Mouse (Mus musculus): ENCODE data around the gene Dcaf10. TPM values are rescaled to one million over a fixed set of nuclear protein-coding genes. Genes with fewer than 3 reads are reported as not detected.
"Not testable (repeated sequence)": the region's sequence is repeated elsewhere in the genome, so short reads cannot be mapped to it uniquely, and the experiment has no call there.

Dcaf10 gene
- polyA plus RNA-seq, 1 experiment from 2014 or later, result 5.0 TPM

- no peak overlapping the region for H3K4me3 ChIP-seq (ENCODE audit: inconsistent target)
- peaks cover 59% of the 10 kb centered on the region for H3K36me3 ChIP-seq (ENCODE audit: inconsistent target)
- H3K27ac ChIP-seq, result no peak overlapping the region
- no peaks in the 10 kb centered on the region for H3K79me2 ChIP-seq (ENCODE audit: inconsistent target)
- WGBS (ENCODE audit: missing documents), result 100% methylated on average over 5 of the region's 5 CpGs
These were observed 33.0 kb downstream of the Dcaf10 start for GRCm38 (mm10) chr4:45374879-45375278.

- Histone ChIP-seq H3K36me3 (ENCODE audit: inconsistent target) (peaks cover 44% of the 10 kb centered on the region), H3K79me2 (ENCODE audit: inconsistent target) (no peaks in the 10 kb centered on the region)
These were observed 34.7 kb downstream of the Dcaf10 start for GRCm38 (mm10) chr4:45376573-45376972.

GRCm38 (mm10) chr4:45380903-45381580, 39.1 kb downstream of the Dcaf10 start:
- H3K27ac ChIP-seq; H3K79me2 ChIP-seq (ENCODE audit: inconsistent target); H3K4me3 ChIP-seq (ENCODE audit: inconsistent target); H3K36me3 ChIP-seq (ENCODE audit: inconsistent target): not testable (repeated sequence)
- WGBS (ENCODE audit: missing documents), result 92% methylated on average over 9 of the region's 10 CpGs

More at GRCm38 (mm10) chr4:45376573-45376972, 34.7 kb downstream of the Dcaf10 start:
- WGBS (ENCODE audit: missing documents), result 94% methylated on average over 4 of the region's 4 CpGs
- no peak overlapping the region for H3K4me3 ChIP-seq (ENCODE audit: inconsistent target)
- no peak overlapping the region for H3K27ac ChIP-seq

GRCm38 (mm10) chr4:45382133-45382532, 40.2 kb downstream of the Dcaf10 start:
- 87% methylated on average over 2 of the region's 2 CpGs for WGBS (ENCODE audit: missing documents)
- H3K79me2 ChIP-seq (ENCODE audit: inconsistent target); H3K36me3 ChIP-seq (ENCODE audit: inconsistent target); H3K4me3 ChIP-seq (ENCODE audit: inconsistent target); H3K27ac ChIP-seq: not testable (repeated sequence)

- H3K4me3 ChIP-seq (ENCODE audit: inconsistent target); H3K27ac ChIP-seq; H3K36me3 ChIP-seq (ENCODE audit: inconsistent target); H3K79me2 ChIP-seq (ENCODE audit: inconsistent target): not testable (repeated sequence)
- 95% methylated on average over 5 of the region's 5 CpGs for WGBS (ENCODE audit: missing documents)
These were observed 45.4 kb downstream of the Dcaf10 start for GRCm38 (mm10) chr4:45387296-45387695.

GRCm38 (mm10) chr4:45392099-45392498, 50.2 kb downstream of the Dcaf10 start:
- H3K4me3 ChIP-seq (ENCODE audit: inconsistent target), result no peak overlapping the region
- 66% methylated on average over 4 of the region's 4 CpGs for WGBS (ENCODE audit: missing documents)
- peaks cover 3% of the 10 kb centered on the region; the same call in 1 of the 2 replicates for H3K79me2 ChIP-seq (ENCODE audit: inconsistent target)
- H3K36me3 ChIP-seq (ENCODE audit: inconsistent target), result no peaks in the 10 kb centered on the region
- no peak overlapping the region for H3K27ac ChIP-seq

- Histone ChIP-seq H3K27ac (no peak overlapping the region), H3K36me3 (ENCODE audit: inconsistent target) (no peaks in the 10 kb centered on the region), H3K79me2 (ENCODE audit: inconsistent target) (peaks cover 7% of the 10 kb centered on the region; the same call in 1 of the 2 replicates), H3K4me3 (ENCODE audit: inconsistent target) (no peak overlapping the region)
- 56% methylated on average over 11 of the region's 11 CpGs for WGBS (ENCODE audit: missing documents)
These were observed 50.7 kb downstream of the Dcaf10 start for GRCm38 (mm10) chr4:45392572-45392971.

- Histone ChIP-seq H3K27ac (no peak overlapping the region), H3K4me3 (ENCODE audit: inconsistent target) (no peak overlapping the region), H3K36me3 (ENCODE audit: inconsistent target) (no peaks in the 10 kb centered on the region), H3K79me2 (ENCODE audit: inconsistent target) (peaks cover 11% of the 10 kb centered on the region; the same call in 1 of the 2 replicates)
- WGBS (ENCODE audit: missing documents), result 17% methylated on average over 8 of the region's 8 CpGs
These were observed 51.1 kb downstream of the Dcaf10 start for GRCm38 (mm10) chr4:45392994-45393393.

GRCm38 (mm10) chr4:45393658-45394057, 51.8 kb downstream of the Dcaf10 start:
- peaks cover 18% of the 10 kb centered on the region; the same call in 1 of the 2 replicates for H3K79me2 ChIP-seq (ENCODE audit: inconsistent target)
- no peak overlapping the region for H3K4me3 ChIP-seq (ENCODE audit: inconsistent target)
- no peaks in the 10 kb centered on the region for H3K36me3 ChIP-seq (ENCODE audit: inconsistent target)
- WGBS (ENCODE audit: missing documents), result 34% methylated on average over 5 of the region's 5 CpGs
- H3K27ac ChIP-seq, result no peak overlapping the region

GRCm38 (mm10) chr4:45396211-45396610, 54.3 kb downstream of the Dcaf10 start:
- H3K79me2 ChIP-seq (ENCODE audit: inconsistent target), result peaks cover 44% of the 10 kb centered on the region
- H3K36me3 ChIP-seq (ENCODE audit: inconsistent target), result peaks cover 11% of the 10 kb centered on the region; the same call in 1 of the 2 replicates
- not testable (repeated sequence) for H3K27ac ChIP-seq; H3K4me3 ChIP-seq (ENCODE audit: inconsistent target)
- 15% methylated on average over 5 of the region's 6 CpGs for WGBS (ENCODE audit: missing documents)

GRCm38 (mm10) chr4:45398315-45398714, 56.4 kb downstream of the Dcaf10 start:
- H3K27ac ChIP-seq; H3K4me3 ChIP-seq (ENCODE audit: inconsistent target): not testable (repeated sequence)
- 71% methylated on average over 5 of the region's 5 CpGs for WGBS (ENCODE audit: missing documents)
- Histone ChIP-seq H3K36me3 (ENCODE audit: inconsistent target) (peaks cover 11% of the 10 kb centered on the region; the same call in 1 of the 2 replicates), H3K79me2 (ENCODE audit: inconsistent target) (peaks cover 65% of the 10 kb centered on the region)

- Histone ChIP-seq H3K79me2 (ENCODE audit: inconsistent target) (peaks cover 78% of the 10 kb centered on the region), H3K27ac (no peak overlapping the region), H3K4me3 (ENCODE audit: inconsistent target) (no peak overlapping the region), H3K36me3 (ENCODE audit: inconsistent target) (peaks cover 11% of the 10 kb centered on the region; the same call in 1 of the 2 replicates)
- 95% methylated on average over 45 of the region's 45 CpGs for WGBS (ENCODE audit: missing documents)
These were observed 57.7 kb downstream of the Dcaf10 start for GRCm38 (mm10) chr4:45399421-45400210.

GRCm38 (mm10) chr4:45402281-45402680, 60.4 kb downstream of the Dcaf10 start:
- Histone ChIP-seq H3K36me3 (ENCODE audit: inconsistent target) (peaks cover 11% of the 10 kb centered on the region; the same call in 1 of the 2 replicates), H3K4me3 (ENCODE audit: inconsistent target) (no peak overlapping the region), H3K79me2 (ENCODE audit: inconsistent target) (peaks cover 100% of the 10 kb centered on the region), H3K27ac (no peak overlapping the region)
- WGBS (ENCODE audit: missing documents), result 77% methylated on average over 4 of the region's 4 CpGs

GRCm38 (mm10) chr4:45402878-45403498, 61.1 kb downstream of the Dcaf10 start:
- H3K4me3 ChIP-seq (ENCODE audit: inconsistent target), result no peak overlapping the region
- H3K36me3 ChIP-seq (ENCODE audit: inconsistent target), result peaks cover 11% of the 10 kb centered on the region; the same call in 1 of the 2 replicates
- 62% methylated on average over 7 of the region's 7 CpGs for WGBS (ENCODE audit: missing documents)
- no peak overlapping the region for H3K27ac ChIP-seq
- peaks cover 100% of the 10 kb centered on the region for H3K79me2 ChIP-seq (ENCODE audit: inconsistent target)

All from macrophage (primary cell).